Mouse (Mus musculus) left cerebral cortex, postnatal 36 days (tissue): ENCODE results near the gene Pakap. TPM values are rescaled to one million over a fixed set of nuclear protein-coding genes. Genes with fewer than 3 reads are reported as not detected.
A peak's percentile ranks its signal among the peaks of the same experiment; 100 is the strongest.

Source experiments
- DNase-seq, 2 experiments: peaks; one replicate each; pipeline ENCODE4 v3.0.0; 2021 to 2022; ENCODE audit warnings: low spot score in 2 of 2, mixed read lengths in 1 of 2
- intact Hi-C: fragments of 180-260 bp; cut with DNase I; formaldehyde crosslinking; loops from one replicate; pipeline ENCODE4 v1.15.1; 2025
- total RNA-seq, 2 experiments: library from RNA; stranded (reverse); gene quantifications; 2 replicates each; pipeline ENCODE4 v1.2.3; 2021

Pakap gene
- total RNA-seq, 2 experiments from 2014 or later, result 15.8 to 21.2 TPM

DNA sequence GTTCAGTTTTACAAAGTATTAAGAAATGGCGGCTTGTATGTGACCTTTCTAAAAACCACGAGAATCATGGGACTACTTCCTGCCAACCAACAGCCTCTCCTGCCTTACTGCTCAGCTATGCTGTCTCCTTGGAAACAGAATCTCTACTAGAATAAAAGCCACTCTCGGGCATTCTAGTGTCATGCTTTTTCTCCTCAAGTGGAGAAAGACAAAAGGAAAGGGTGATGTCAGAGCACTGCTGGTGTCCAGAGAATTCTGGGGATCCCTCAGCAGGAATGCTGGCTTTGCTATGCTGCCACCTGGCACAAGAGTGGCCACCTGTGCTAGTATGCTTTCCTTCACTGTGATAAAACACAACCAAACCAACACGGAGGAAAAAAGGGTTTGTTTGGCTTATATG is 92.5 kb downstream of the Pakap start:
- intact Hi-C loops, result no loop called here
- no peak for DNase-seq

- no peak for DNase-seq
- intact Hi-C loops, result no loop called here
These were observed 98.1 kb downstream of the Pakap start for GRCm38 (mm10) chr4:57666101-57666500.

- intact Hi-C loops, result loop anchor here (5.0 to 10.0 kb wide), 3 partner anchors 46 to 404 kb away; partner anchors contain the start of gene Akap2
- DNase-seq, result no peak
These were observed 103.0 kb downstream of the Pakap start for GRCm38 (mm10) chr4:57670813-57671469.

DNA sequence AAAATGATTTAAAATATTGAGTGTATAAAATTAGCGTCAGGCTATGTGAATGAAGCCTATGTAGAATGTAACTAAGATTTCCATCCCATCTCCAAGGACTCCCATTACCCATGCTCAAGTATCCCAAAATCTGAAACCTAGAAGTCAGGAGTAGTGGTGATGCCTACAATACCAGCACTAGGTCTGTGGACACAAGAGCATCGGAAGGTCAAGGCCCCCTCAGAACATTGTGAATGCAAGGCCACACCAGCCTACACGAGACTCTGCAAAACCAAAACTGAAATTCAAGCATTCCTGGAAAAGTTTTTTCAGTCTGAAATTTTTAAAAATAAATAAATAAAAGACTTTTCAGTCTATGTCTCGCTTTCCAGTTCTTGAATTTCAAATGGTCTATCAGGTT is 104.6 kb downstream of the Pakap start:
- intact Hi-C loops, result loop anchor here (2.0 to 10.0 kb wide), 5 partner anchors 45 to 402 kb away; partner anchors contain the start of gene Akap2
- DNase-seq, result no peak

GRCm38 (mm10) chr4:57672996-57673906 is 105.3 kb downstream of the Pakap start:
- DNase-seq, result peak; percentile 83 to 87
- intact Hi-C loops, result loop anchor here (2.0 to 10.0 kb wide), 5 partner anchors 44 to 402 kb away; partner anchors contain the start of gene Akap2

- intact Hi-C loops, result loop anchor here (5.0 to 10.0 kb wide), 3 partner anchors 43 to 400 kb away; partner anchors contain the start of gene Akap2
- no peak for DNase-seq
These were observed 106.4 kb downstream of the Pakap start for GRCm38 (mm10) chr4:57674351-57674750.

- intact Hi-C loops, result loop anchor here (10.0 kb wide), 1 partner anchor 399 kb away; no protein-coding TSS in a partner anchor
- no peak for DNase-seq
These were observed 107.4 kb downstream of the Pakap start for GRCm38 (mm10) chr4:57675387-57675786.

DNA sequence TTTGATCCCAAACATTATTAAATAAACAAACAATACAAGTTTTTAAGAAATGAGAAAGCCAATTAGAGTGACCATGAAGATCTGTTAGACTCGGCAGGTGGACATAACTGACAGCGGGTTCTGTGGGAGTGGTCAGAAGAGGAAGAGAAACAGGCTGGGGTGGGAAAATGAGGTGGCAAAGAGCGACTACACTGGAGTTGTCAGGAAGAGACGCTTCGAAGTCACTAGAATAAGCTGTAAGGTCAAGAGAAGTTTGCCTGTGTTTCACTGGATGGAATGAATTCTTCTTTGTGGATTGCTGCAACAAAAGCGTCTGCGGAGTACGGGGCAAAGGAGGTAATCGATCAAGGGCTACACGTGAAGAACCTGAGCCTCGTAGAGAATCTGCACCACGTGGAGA is 109.9 kb downstream of the Pakap start:
- DNase-seq, result no peak
- intact Hi-C loops, result loop anchor here (10.0 kb wide), 1 partner anchor 397 kb away; no protein-coding TSS in a partner anchor

GRCm38 (mm10) chr4:57678991-57679457 is 111.0 kb downstream of the Pakap start:
- DNase-seq, result no peak
- intact Hi-C loops, result loop anchor here (10.0 kb wide), 1 partner anchor 396 kb away; no protein-coding TSS in a partner anchor

DNA sequence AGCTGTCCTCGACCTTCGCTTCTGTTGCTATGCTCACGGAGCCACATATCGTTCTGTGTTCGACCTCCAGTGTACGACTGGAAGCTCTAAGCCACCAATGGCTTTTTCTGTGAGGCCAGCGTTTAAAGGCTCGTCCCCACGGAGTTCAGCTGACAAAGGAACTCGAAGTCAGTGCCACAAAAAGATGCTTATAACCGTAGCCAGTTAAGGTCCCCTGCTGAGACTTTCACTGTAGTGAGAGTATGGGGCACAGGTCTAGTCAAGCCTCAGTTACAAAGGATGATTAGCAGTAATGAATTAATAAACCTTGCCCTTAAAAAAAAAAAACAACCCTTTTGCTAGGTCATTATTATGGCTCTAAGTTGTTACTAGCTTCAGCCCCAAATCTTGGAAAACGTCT is 112.2 kb downstream of the Pakap start:
- DNase-seq, result no peak
- intact Hi-C loops, result no loop called here

GRCm38 (mm10) chr4:57681511-57681910 is 113.5 kb downstream of the Pakap start:
- intact Hi-C loops, result no loop called here
- DNase-seq, result no peak

- intact Hi-C loops, result no loop called here
- no peak for DNase-seq
These were observed 114.4 kb downstream of the Pakap start for GRCm38 (mm10) chr4:57682341-57682740.

- intact Hi-C loops, result no loop called here
- DNase-seq, result peak in 1 of 2 experiments; percentile 46
These were observed 115.0 kb downstream of the Pakap start for GRCm38 (mm10) chr4:57682944-57683343.

GRCm38 (mm10) chr4:57684676-57685215 is 116.8 kb downstream of the Pakap start:
- no peak for DNase-seq
- intact Hi-C loops, result no loop called here

GRCm38 (mm10) chr4:57686736-57687135 is 118.8 kb downstream of the Pakap start:
- intact Hi-C loops, result no loop called here

GRCm38 (mm10) chr4:57687583-57687982 is 119.6 kb downstream of the Pakap start:
- DNase-seq, result peak in 1 of 2 experiments; percentile 23
- intact Hi-C loops, result no loop called here

More at GRCm38 (mm10) chr4:57686736-57687135, 118.8 kb downstream of the Pakap start:
- no peak for DNase-seq

- DNase-seq, result no peak
- intact Hi-C loops, result no loop called here
These were observed 120.2 kb downstream of the Pakap start for GRCm38 (mm10) chr4:57688131-57688530.

GRCm38 (mm10) chr4:57690001-57690400 is 122.0 kb downstream of the Pakap start:
- intact Hi-C loops, result no loop called here
- DNase-seq, result no peak

GRCm38 (mm10) chr4:57690805-57691204 is 122.8 kb downstream of the Pakap start:
- no peak for DNase-seq
- intact Hi-C loops, result no loop called here
